In the genomic region with DNA sequence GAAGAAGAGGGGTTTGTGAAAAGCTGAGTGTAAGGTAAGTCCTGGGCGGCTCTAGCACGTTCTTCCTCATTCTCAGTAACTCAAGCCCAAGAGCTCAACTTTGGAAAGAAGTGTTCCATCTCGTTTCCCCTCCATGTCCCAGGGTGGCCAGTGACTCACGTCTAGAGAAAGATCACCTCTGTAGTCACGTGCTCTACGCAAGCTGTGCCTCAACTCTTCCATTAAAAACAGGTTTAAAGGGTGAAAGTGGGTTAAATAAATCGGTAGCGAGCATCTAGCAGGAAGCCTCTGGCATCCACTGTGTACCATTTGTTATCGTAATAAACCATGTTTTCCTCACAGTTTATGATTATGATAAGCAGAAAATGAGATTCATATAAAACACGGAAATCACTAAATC, we compare ENCODE assay signal across 39 mouse cellular contexts. TPM values are rescaled to one million over a fixed set of nuclear protein-coding genes. Genes with fewer than 3 reads are reported as not detected.
"Had no signal": no experiment of that assay in that cellular context is flagged by ENCODE, and none has a peak within 500 bp of the region (broad histone marks: within the 10 kb centered on the region; RNA-seq: fewer than 3 reads in every experiment).

No protein-coding gene starts in this region.

- H3K9ac ChIP-seq: embryonic facial prominence, embryonic 12.5 days; embryonic facial prominence, embryonic 13.5 days; embryonic facial prominence, embryonic 15.5 days; forebrain, embryonic 12.5 days; forebrain, embryonic 13.5 days; forebrain, embryonic 15.5 days; forebrain, postnatal 0 days had no signal

- DNase-seq: cerebellum, adult 8-10 months; cerebellum, adult 9-10 months; cerebellum, adult 9-11 months; cerebellum, postnatal 10 days; cerebellum, postnatal 14 days; cerebellum, postnatal 25 days; embryo, embryonic 11 days; forebrain, postnatal 0 days; gastrocnemius, adult 2 months; gastrocnemius, postnatal 10 days; gastrocnemius, postnatal 14 days; gastrocnemius, postnatal 25 days; gastrocnemius, postnatal 36 days; heart, adult 18-20 months had no signal

- H3K27me3 ChIP-seq: embryonic facial prominence, embryonic 12.5 days; embryonic facial prominence, embryonic 13.5 days; forebrain, embryonic 12.5 days; forebrain, embryonic 13.5 days; forebrain, embryonic 15.5 days had no signal

- H3K4me1 ChIP-seq: embryonic facial prominence, embryonic 12.5 days; embryonic facial prominence, embryonic 13.5 days; embryonic facial prominence, embryonic 15.5 days; forebrain, embryonic 12.5 days; forebrain, embryonic 13.5 days; forebrain, embryonic 15.5 days had no signal

- H3K27ac ChIP-seq: embryonic facial prominence, embryonic 10.5 days; embryonic facial prominence, embryonic 12.5 days; embryonic facial prominence, embryonic 13.5 days; embryonic facial prominence, embryonic 15.5 days; forebrain, embryonic 10.5 days; forebrain, embryonic 12.5 days; forebrain, embryonic 13.5 days; forebrain, embryonic 15.5 days; gastrocnemius, adult 2 months; heart, embryonic 10.5 days had no signal

- H3K9me3 ChIP-seq: embryonic facial prominence, embryonic 10.5 days; embryonic facial prominence, embryonic 12.5 days; embryonic facial prominence, embryonic 13.5 days; embryonic facial prominence, embryonic 15.5 days; forebrain, embryonic 10.5 days; forebrain, embryonic 12.5 days; forebrain, embryonic 13.5 days; forebrain, embryonic 15.5 days; heart, embryonic 10.5 days had no signal

- H3K4me3 ChIP-seq: embryonic facial prominence, embryonic 10.5 days; embryonic facial prominence, embryonic 12.5 days; embryonic facial prominence, embryonic 13.5 days; embryonic facial prominence, embryonic 15.5 days; erythroblast, embryonic 14.5 days; forebrain, embryonic 10.5 days; forebrain, embryonic 12.5 days; forebrain, embryonic 13.5 days; forebrain, embryonic 15.5 days; gastrocnemius, adult 2 months; heart, embryonic 10.5 days had no signal

- H3K36me3 ChIP-seq: embryonic facial prominence, embryonic 10.5 days; embryonic facial prominence, embryonic 12.5 days; embryonic facial prominence, embryonic 13.5 days; embryonic facial prominence, embryonic 15.5 days; forebrain, embryonic 10.5 days; forebrain, embryonic 12.5 days; forebrain, embryonic 15.5 days; heart, embryonic 10.5 days had no signal

- H3K4me2 ChIP-seq: embryonic facial prominence, embryonic 12.5 days; embryonic facial prominence, embryonic 13.5 days; embryonic facial prominence, embryonic 15.5 days; forebrain, embryonic 12.5 days; forebrain, embryonic 13.5 days; forebrain, embryonic 15.5 days; heart, embryonic 11.5 days had no signal

RNA-seq across cellular contexts. Expression of a gene that starts 16.6 kb away (rescaled TPM):
- total RNA-seq: common myeloid progenitor, adult 5-6 weeks; forebrain, postnatal 0 days; gastrocnemius, adult 18-20 months; gastrocnemius, adult 2 months; gastrocnemius, adult 8-10 months; gastrocnemius, postnatal 10 days; gastrocnemius, postnatal 14 days; gastrocnemius, postnatal 25 days; gastrocnemius, postnatal 36 days; gastrocnemius, postnatal 4 days; granulocyte monocyte progenitor cell, adult 5-6 weeks; heart, adult 18-20 months; heart, adult 8-10 months had no signal
- polyA plus RNA-seq: cortical plate, adult 2 months; embryonic facial prominence, embryonic 10.5 days; embryonic facial prominence, embryonic 11.5 days; embryonic facial prominence, embryonic 12.5 days; embryonic facial prominence, embryonic 13.5 days; embryonic facial prominence, embryonic 14.5 days; embryonic facial prominence, embryonic 15.5 days; erythroblast, embryonic 14.5 days; forebrain, embryonic 10.5 days; forebrain, embryonic 11.5 days; forebrain, embryonic 12.5 days; forebrain, embryonic 13.5 days; forebrain, embryonic 14.5 days; forebrain, embryonic 15.5 days; forebrain, embryonic 16.5 days; forebrain, postnatal 0 days; frontal cortex, adult 2 months; gonadal fat pad, adult 2 months; heart, embryonic 10.5 days; heart, embryonic 11.5 days had no signal

RNA-seq across cellular contexts. Expression of a gene that starts 24.2 kb away (rescaled TPM):
- total RNA-seq: common myeloid progenitor, adult 5-6 weeks; gastrocnemius, adult 18-20 months; gastrocnemius, adult 2 months; gastrocnemius, postnatal 10 days; gastrocnemius, postnatal 25 days; gastrocnemius, postnatal 36 days; granulocyte monocyte progenitor cell, adult 5-6 weeks; heart, adult 18-20 months; heart, adult 8-10 months had no signal
- polyA plus RNA-seq: embryonic facial prominence, embryonic 11.5 days; erythroblast, embryonic 14.5 days; forebrain, embryonic 10.5 days; forebrain, embryonic 11.5 days; forebrain, embryonic 13.5 days had no signal
